Mouse (Mus musculus) midbrain, embryonic 13.5 days (tissue): Measurements from ENCODE around the gene Tmem141. TPM values are rescaled to one million over a fixed set of nuclear protein-coding genes. Genes with fewer than 3 reads are reported as not detected.

Experiments used
- ATAC-seq: fragments of 200-750 bp; cut with Nextera tagmentation; 2 replicates; pipeline ENCODE4 v1.8.0; 2017; ENCODE audit warnings: mild to moderate bottlenecking, moderate TSS enrichment, moderate library complexity
- H3K27ac ChIP-seq: fragments of 300-500 bp; sonication (generic); 2 replicates; pipeline ENCODE4 v1.5.1; 2015; ENCODE audit warnings: inconsistent platforms, mild to moderate bottlenecking, moderate library complexity
- H3K27me3 ChIP-seq: fragments of 300-500 bp; sonication (generic); 2 replicates; pipeline ENCODE4 v1.6.1; 2015; ENCODE audit warnings: mild to moderate bottlenecking, inconsistent platforms
- H3K36me3 ChIP-seq: fragments of 300-500 bp; sonication (generic); 2 replicates; pipeline ENCODE4 v1.6.1; 2015; ENCODE audit warnings: mild to moderate bottlenecking, inconsistent platforms
- H3K4me1 ChIP-seq: fragments of 300-500 bp; sonication (generic); replicated peaks from 2 replicates; pipeline ENCODE4 v1.6.1; 2015; ENCODE audit warnings: inconsistent platforms
- H3K4me2 ChIP-seq: fragments of 300-500 bp; sonication (generic); replicated peaks from 2 replicates; pipeline ENCODE4 v1.6.1; 2015; ENCODE audit warnings: moderate library complexity, mild to moderate bottlenecking, inconsistent platforms
- H3K4me3 ChIP-seq: fragments of 300-500 bp; sonication (generic); replicated peaks from 2 replicates; pipeline ENCODE4 v1.5.1; 2015; ENCODE audit warnings: mild to moderate bottlenecking, inconsistent platforms
- H3K9ac ChIP-seq: fragments of 300-500 bp; sonication (generic); replicated peaks from 2 replicates; pipeline ENCODE4 v1.6.1; 2015; ENCODE audit warnings: mild to moderate bottlenecking, inconsistent platforms
- H3K9me3 ChIP-seq: fragments of 300-500 bp; sonication (generic); 2 replicates; pipeline ENCODE4 v1.6.1; 2016; ENCODE audit warnings: mild to moderate bottlenecking, inconsistent platforms
- WGBS: fragments of 180-500 bp; shearing (Covaris S2); methylation state at CpG from one replicate; pipeline ENCODE4 v1.1.7; 2015; 5-methylcytosine and 5-hydroxymethylcytosine counted together
- polyA plus RNA-seq: library from polyadenylated mRNA; unstranded; fragments of >200 nt; fragmentation: Nextera tagmentation; extraction: Ambion mirVana; gene quantifications from 2 replicates; pipeline ENCODE4 v1.2.1, GENCODE M21; 2015

Gene Tmem141
- 27.5 and 32.3 TPM in 2 replicates for polyA plus RNA-seq

GRCm38 (mm10) chr2:25621229-25622200 lies at the start of gene Tmem141:
Gene Tmem141, minus strand, starts transcription at chr2:25622005.
- WGBS: 6% methylated on average over 34 of the region's 34 CpGs
- no peaks in the 10 kb centered on the region for H3K9me3 ChIP-seq
- peak within 1 kb of the TSS; percentile 74 for H3K4me2 ChIP-seq
- peaks cover 30% of the 10 kb centered on the region for H3K27me3 ChIP-seq
- peaks cover 12% of the 10 kb centered on the region for H3K4me1 ChIP-seq
- H3K27ac ChIP-seq: peak within 1 kb of the TSS; percentile 56
- peak; percentile 94 for ATAC-seq
- H3K36me3 ChIP-seq: no peaks in the 10 kb centered on the region
- peak within 1 kb of the TSS; percentile 69 for H3K9ac ChIP-seq
- H3K4me3 ChIP-seq: peak within 1 kb of the TSS; percentile 51

DNA sequence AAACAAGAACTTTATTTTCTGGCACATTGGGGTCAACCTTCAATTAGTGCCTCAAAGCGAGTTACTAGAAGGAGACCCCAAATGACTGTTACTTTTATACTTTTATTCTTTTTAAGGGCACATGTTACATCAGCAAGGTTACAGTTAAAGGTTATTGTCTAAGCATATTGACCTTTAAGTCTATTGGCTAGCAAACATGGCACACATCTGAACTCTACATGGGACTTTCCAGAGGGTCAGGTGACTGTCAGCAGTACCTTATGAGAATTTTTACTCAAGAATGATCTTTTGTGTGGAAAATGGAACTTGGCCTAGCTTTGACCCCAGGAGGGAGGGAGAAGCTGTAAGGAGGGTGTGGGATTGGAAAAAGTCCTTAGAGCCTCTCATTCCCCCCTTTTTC lies 44.7 kb upstream of the Tmem141 start:
- WGBS: 71% methylated on average over 1 of the region's 1 CpGs
- H3K4me2 ChIP-seq: no peak overlapping the region
- no peak overlapping the region for H3K27ac ChIP-seq
- H3K36me3 ChIP-seq: no peaks in the 10 kb centered on the region
- no peak overlapping the region for H3K9ac ChIP-seq
- H3K4me3 ChIP-seq: no peak overlapping the region
- no peak for ATAC-seq
- H3K4me1 ChIP-seq: no peaks in the 10 kb centered on the region
- H3K9me3 ChIP-seq: no peaks in the 10 kb centered on the region
- H3K27me3 ChIP-seq: no peaks in the 10 kb centered on the region

- Histone ChIP-seq H3K9ac (no peak overlapping the region), H3K27ac (no peak overlapping the region), H3K27me3 (no peaks in the 10 kb centered on the region), H3K36me3 (no peaks in the 10 kb centered on the region), H3K4me3 (no peak overlapping the region), H3K9me3 (no peaks in the 10 kb centered on the region), H3K4me2 (no peak overlapping the region), H3K4me1 (no peaks in the 10 kb centered on the region)
- ATAC-seq: no peak
- WGBS: 83% methylated on average over 5 of the region's 5 CpGs
These were observed 42.3 kb upstream of the Tmem141 start for GRCm38 (mm10) chr2:25664125-25664524.

- no peak overlapping the region for H3K27ac ChIP-seq
- WGBS: 76% methylated on average over 1 of the region's 1 CpGs
- no peaks in the 10 kb centered on the region for H3K27me3 ChIP-seq
- H3K4me3 ChIP-seq: no peak overlapping the region
- H3K4me1 ChIP-seq: no peaks in the 10 kb centered on the region
- no peaks in the 10 kb centered on the region for H3K36me3 ChIP-seq
- no peak for ATAC-seq
- H3K9ac ChIP-seq: no peak overlapping the region
- H3K4me2 ChIP-seq: no peak overlapping the region
- H3K9me3 ChIP-seq: no peaks in the 10 kb centered on the region
These were observed 41.7 kb upstream of the Tmem141 start for GRCm38 (mm10) chr2:25663511-25663910.

GRCm38 (mm10) chr2:25661245-25661970 lies 39.6 kb upstream of the Tmem141 start:
- Histone ChIP-seq H3K27ac (no peak overlapping the region), H3K4me2 (no peak overlapping the region), H3K4me1 (no peaks in the 10 kb centered on the region), H3K4me3 (no peak overlapping the region), H3K9ac (no peak overlapping the region), H3K36me3 (no peaks in the 10 kb centered on the region), H3K27me3 (no peaks in the 10 kb centered on the region), H3K9me3 (no peaks in the 10 kb centered on the region)
- ATAC-seq: no peak
- 85% methylated on average over 6 of the region's 6 CpGs for WGBS

GRCm38 (mm10) chr2:25660279-25660678 lies 38.5 kb upstream of the Tmem141 start:
- Histone ChIP-seq H3K9ac (no peak overlapping the region), H3K27ac (no peak overlapping the region), H3K9me3 (no peaks in the 10 kb centered on the region), H3K27me3 (no peaks in the 10 kb centered on the region), H3K4me1 (no peaks in the 10 kb centered on the region), H3K4me2 (no peak overlapping the region), H3K4me3 (no peak overlapping the region), H3K36me3 (no peaks in the 10 kb centered on the region)
- ATAC-seq: no peak
- WGBS: 90% methylated on average over 8 of the region's 8 CpGs

DNA sequence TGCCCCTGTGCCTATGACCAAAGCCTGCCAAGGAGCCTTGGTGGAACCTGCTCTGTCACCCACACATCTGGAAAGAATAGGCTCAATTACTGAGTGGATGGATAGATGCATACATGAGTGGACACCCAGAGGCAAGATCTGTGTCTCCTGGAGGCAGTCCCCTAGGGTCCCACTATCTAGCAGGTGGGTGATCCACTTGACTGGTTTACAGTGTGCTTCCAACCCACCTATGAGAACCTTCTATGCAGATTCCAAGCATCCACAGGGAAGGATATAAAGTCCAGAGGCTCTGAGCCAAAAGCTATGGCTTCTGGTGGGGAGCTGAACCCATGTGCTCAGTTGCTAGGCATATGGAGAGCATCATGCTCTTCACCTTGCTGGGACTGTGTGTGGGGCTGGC lies 35.8 kb upstream of the Tmem141 start, which contains the start of gene Lcn5:
Lcn5 (plus strand) TSS at position 301 of the 400 bp plus-strand sequence.
- Histone ChIP-seq H3K9me3 (no peaks in the 10 kb centered on the region), H3K36me3 (no peaks in the 10 kb centered on the region), H3K9ac (no peak within 1 kb of the TSS), H3K27ac (no peak within 1 kb of the TSS), H3K4me1 (no peaks in the 10 kb centered on the region), H3K4me3 (no peak within 1 kb of the TSS), H3K4me2 (no peak within 1 kb of the TSS), H3K27me3 (no peaks in the 10 kb centered on the region)
- no peak for ATAC-seq

DNA sequence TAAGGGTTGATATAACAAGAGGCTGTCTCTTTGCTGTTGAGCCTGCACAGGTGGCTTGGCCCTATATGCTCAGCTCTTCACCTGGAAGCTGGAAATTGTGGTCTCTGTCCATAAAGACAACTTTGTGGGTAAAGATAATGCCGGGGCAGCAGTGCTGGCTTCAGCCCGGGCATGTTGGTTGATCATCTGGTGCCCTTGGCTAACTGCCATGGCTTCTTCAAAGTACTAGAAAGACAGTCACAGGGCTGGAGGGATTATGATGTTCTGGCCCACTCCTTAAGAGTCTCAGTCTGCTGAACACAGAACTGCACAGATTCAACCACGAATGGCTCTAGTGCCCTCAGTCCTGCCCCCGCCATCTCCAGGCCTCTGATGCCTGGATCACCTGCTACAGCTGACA lies 35.4 kb upstream of the Tmem141 start:
- H3K36me3 ChIP-seq: no peaks in the 10 kb centered on the region
- 91% methylated on average over 4 of the region's 4 CpGs for WGBS
- no peak overlapping the region for H3K27ac ChIP-seq
- H3K9me3 ChIP-seq: no peaks in the 10 kb centered on the region
- H3K4me1 ChIP-seq: no peaks in the 10 kb centered on the region
- ATAC-seq: no peak
- H3K4me2 ChIP-seq: no peak overlapping the region
- H3K27me3 ChIP-seq: no peaks in the 10 kb centered on the region
- no peak overlapping the region for H3K9ac ChIP-seq
- H3K4me3 ChIP-seq: no peak overlapping the region

DNA sequence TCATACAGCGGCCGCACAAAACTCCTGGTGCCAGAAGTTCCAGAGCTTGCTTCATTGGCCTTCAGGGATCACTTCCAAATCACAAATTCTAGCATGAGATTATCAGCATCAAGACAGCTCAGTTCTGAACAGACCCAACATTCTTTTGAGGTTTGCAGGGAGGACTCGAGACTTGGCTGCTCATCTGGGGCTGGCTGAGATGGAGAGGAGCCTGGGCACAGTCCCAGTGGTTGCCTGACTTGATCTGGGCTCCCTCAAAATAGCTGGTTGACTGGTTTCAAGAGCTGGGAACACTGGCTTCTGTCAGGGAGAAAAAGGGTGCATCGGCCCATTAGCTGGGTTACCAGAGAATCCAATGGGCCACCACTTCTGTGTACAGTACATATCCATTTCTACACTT lies 34.9 kb upstream of the Tmem141 start:
- WGBS: 85% methylated on average over 4 of the region's 4 CpGs
- no peaks in the 10 kb centered on the region for H3K36me3 ChIP-seq
- no peak overlapping the region for H3K9ac ChIP-seq
- H3K4me2 ChIP-seq: no peak overlapping the region
- ATAC-seq: no peak
- H3K4me3 ChIP-seq: no peak overlapping the region
- no peaks in the 10 kb centered on the region for H3K27me3 ChIP-seq
- H3K9me3 ChIP-seq: no peaks in the 10 kb centered on the region
- no peak overlapping the region for H3K27ac ChIP-seq
- no peaks in the 10 kb centered on the region for H3K4me1 ChIP-seq

- Histone ChIP-seq H3K4me3 (no peak overlapping the region), H3K27me3 (no peaks in the 10 kb centered on the region), H3K9me3 (no peaks in the 10 kb centered on the region), H3K4me2 (no peak overlapping the region), H3K36me3 (no peaks in the 10 kb centered on the region), H3K9ac (no peak overlapping the region), H3K4me1 (no peaks in the 10 kb centered on the region), H3K27ac (no peak overlapping the region)
- no peak for ATAC-seq
- whole genome bisulfite sequencing: 68% methylated on average over 1 of the region's 1 CpGs
These were observed 32.7 kb upstream of the Tmem141 start for GRCm38 (mm10) chr2:25654502-25654901.

DNA sequence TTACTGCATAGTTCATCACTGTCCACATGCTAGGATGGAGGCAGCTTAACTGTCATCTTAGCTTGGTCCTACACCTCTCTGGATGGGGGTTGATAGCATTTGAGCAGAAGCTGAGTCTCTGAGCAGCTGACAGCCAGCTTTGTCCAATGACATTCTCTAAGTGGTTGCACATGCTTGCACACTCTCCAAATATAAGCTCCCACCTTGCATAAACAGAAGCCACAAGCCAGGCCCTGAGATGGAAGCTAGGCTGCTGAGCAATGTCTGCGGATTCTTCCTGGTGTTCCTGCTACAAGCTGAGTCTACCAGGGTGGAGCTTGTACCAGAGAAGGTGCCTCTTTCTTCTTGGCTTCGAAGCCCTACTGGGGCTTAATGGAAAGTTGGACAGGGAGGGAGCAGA lies 31.1 kb upstream of the Tmem141 start, which contains the start of gene Lcn8:
Lcn8 (plus strand) TSS at position 219 of the 400 bp plus-strand sequence.
- no peak within 1 kb of the TSS for H3K4me2 ChIP-seq
- no peaks in the 10 kb centered on the region for H3K4me1 ChIP-seq
- H3K9me3 ChIP-seq: no peaks in the 10 kb centered on the region
- no peak within 1 kb of the TSS for H3K9ac ChIP-seq
- ATAC-seq: no peak
- WGBS: 76% methylated on average over 2 of the region's 2 CpGs
- H3K4me3 ChIP-seq: no peak within 1 kb of the TSS
- no peaks in the 10 kb centered on the region for H3K36me3 ChIP-seq
- no peaks in the 10 kb centered on the region for H3K27me3 ChIP-seq
- H3K27ac ChIP-seq: no peak within 1 kb of the TSS

GRCm38 (mm10) chr2:25639890-25640289 lies 18.1 kb upstream of the Tmem141 start:
- Histone ChIP-seq H3K36me3 (no peaks in the 10 kb centered on the region), H3K4me2 (no peak overlapping the region), H3K9ac (no peak overlapping the region), H3K4me3 (no peak overlapping the region), H3K9me3 (no peaks in the 10 kb centered on the region), H3K27ac (no peak overlapping the region), H3K4me1 (no peaks in the 10 kb centered on the region), H3K27me3 (no peaks in the 10 kb centered on the region)
- WGBS: 24% methylated on average over 6 of the region's 6 CpGs
- no peak for ATAC-seq
